Mouse (Mus musculus) neural tube, embryonic 10.5 days (tissue): Measurements from ENCODE around the gene Ss18l2.

ENCODE experiments used
- DNase-seq: peaks from one replicate; pipeline ENCODE4 v3.0.0-alpha.2; 2017; ENCODE audit warnings: low spot score; ENCODE audit errors: extremely low spot score

Ss18l2 gene

DNA sequence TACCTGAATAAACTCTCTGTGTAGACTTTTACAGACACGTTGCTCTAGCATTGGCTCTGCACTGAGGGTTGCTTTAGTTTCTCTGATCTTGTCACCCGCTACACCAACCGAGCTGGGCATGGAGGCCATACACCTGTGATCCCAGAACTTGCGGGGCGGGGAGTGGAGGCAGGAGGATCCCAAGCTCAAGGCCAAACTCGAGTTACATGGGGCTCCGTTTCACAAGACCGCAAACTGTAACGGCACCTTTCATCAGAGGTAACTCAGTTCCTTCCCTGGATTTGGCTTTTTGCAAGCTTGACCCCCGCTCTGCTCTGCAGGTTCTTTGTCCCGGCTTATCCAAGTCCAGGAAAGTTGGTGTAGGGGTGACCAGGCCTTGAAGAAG is 5.9 kb upstream of the Ss18l2 start:
- DNase-seq: no peak

DNA sequence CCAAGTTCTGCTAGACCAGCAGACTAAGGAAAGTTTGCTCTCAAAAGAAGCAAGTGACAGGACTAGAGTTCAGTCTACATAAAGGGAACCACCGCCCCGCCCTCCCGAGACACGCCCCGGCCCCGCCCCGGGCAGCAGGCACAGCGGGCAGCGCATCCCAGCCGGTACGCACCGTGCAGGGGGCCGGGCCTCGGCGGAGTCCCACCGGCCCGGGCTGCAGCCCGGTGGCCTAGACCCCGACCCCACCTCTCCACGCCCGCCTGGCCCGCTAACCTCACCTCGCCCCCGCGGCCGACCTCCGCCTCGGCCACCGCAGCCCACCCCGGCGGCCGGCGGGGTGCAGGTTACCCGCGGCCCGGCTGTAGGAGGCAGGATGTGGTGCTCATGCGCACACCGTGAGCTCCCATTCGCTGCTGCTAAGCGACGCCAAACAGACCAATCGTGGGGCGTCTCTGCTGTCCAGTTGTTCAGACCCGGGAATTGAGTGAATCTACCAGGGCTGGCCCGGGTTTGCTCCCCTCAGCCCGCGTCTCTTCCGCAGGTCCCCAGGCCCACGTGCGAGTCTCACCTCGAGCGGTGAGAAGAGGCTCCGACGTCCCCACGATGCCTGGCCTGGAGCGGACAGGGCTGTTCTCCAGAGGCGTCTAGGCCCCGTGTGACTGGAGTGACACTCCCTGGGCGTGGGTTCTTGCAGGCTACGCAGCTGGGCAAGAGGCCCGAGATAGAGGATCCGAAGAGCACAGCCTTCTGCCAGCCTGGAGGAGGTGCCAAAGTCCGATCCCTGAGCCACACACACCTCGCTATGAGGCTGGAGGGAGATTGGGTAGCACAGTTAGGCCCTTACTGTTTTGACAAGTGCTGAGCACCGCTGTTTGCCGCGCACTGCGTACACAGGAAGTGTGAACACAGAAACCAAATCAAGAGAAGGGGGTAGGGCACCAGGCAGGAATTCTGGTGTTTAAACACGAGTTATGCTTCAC is 5.2 kb upstream of the Ss18l2 start, which contains the start of gene Sec22c:
Gene Sec22c (minus strand): TSS at position 845 of the 980 bp plus-strand sequence.
- DNase-seq: peak; percentile 90

- DNase-seq: no peak
Measured at GRCm38 (mm10) chr9:121706029-121706675, 4.0 kb upstream of the Ss18l2 start.

- no peak for DNase-seq
Measured at GRCm38 (mm10) chr9:121707801-121708200, 2.3 kb upstream of the Ss18l2 start.

GRCm38 (mm10) chr9:121708506-121709486 is 1.3 kb upstream of the Ss18l2 start:
- DNase-seq: no peak

DNA sequence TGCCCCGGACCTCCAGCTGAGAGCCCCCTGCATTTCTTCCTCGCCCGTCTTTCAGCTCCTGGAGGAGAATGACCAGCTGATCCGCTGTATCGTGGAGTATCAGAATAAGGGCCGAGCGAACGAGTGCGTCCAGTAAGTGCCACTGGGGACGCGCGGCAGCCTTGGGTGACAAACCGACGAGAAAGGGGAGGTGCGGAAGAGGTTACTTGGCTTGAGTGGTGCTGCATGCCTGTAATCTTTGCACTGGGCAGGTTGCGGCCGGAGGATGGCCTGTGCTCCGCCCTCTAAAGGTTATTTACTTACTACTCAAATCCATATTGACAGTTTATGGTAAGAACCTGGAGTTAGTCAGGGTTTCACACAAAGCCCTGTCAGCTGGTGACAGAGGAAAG is 451 bp downstream of the Ss18l2 start:
- DNase-seq: no peak

DNA sequence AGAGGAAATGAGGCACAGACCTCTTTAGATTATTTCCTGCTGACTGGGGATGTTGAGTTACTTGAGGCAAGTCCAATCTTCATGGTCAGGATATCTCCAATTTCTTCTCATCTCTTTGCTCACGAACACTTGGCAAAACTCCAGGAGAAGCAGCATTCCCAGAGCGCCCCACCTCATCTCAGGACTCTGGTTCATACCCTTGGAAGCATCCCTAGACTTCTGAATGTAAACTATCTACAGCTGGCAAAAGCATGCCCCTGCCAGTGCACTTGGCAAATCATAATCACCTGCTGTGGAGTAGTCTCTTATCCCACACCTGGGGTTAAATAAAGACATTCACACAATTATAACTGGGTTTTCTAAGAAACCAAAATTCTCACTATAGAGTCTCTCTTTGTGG is 6.9 kb downstream of the Ss18l2 start:
- no peak for DNase-seq

DNA sequence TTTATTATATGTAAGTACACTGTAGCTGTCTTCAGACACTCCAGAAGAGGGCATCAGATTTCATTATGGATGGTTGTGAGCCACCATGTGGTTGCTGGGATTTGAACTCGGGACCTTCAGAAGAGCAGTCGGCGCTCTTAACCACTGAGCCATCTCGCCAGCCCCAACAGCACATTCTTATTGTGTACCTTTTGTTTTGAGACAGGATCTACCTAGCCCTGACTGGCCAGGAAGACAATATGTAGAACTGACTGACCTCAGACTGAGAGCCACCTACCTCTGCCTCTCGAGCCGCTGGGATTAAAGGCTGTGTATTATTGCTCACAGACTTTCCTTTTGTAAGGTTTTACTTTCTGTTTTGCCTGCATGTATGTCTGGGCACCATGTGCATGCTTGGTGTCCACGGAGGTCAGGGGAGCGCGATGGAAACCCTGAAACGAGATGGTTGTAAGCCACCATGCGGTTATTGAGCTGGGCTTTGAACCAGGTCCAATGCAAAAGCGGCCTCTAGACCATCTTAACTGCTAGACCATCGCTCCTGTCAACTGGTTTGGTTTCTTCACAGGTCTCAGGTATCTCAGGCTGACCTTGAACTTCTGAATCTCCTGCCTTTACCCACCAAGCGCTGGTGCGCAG is 8.1 kb downstream of the Ss18l2 start:
- DNase-seq: no peak

DNA sequence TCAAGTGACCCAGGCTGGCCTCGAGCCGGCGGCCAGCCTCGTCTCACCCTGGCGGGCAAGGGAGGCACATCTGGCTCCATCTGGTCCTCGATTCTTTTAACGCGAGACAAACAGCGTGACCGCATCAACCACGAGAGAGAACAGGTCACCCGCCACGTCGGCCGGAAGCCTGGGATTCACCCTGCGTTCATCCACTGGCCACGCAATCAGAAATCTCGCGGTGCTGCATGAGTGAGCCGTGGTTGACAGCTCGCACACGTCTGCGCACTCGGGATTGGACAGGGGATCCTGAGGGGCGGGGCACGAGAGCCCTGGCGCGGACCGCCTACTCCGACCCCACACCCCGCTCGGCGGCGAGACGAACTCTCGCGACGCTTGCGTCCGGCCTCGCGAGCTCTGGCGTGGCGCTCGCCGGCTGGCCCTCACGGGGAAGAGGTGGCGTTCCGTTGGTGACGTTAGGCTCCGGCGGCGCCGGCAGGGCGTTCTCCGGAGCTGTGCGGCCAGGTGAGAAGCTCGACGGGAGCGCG is 8.7 kb downstream of the Ss18l2 start, which contains the start of gene Nktr:
Gene Nktr (plus strand): TSS at position 378 of the 527 bp plus-strand sequence.
- peak; percentile 94 for DNase-seq

GRCm38 (mm10) chr9:121719347-121720331 is 9.5 kb downstream of the Ss18l2 start:
- peak; percentile 85 for DNase-seq

DNA sequence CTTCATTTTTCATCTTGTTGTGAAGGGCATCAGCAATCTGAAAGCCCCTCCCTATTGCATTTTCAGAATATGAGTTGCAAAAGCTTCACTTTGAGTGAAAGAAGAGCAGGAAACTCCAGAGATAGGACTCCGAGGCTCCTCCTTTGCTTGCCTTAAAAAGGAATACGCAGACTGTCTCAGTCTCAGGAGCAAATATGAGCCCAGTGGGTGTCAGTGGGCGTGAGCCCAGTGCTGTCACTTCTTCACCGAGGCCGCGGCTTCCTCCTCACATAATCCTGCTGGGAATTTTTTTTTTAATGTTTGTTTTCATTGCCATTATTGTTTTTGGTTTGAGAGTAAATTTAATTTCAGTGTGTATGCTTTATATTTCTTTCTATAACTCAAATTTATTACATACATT is 30.4 kb downstream of the Ss18l2 start:
- no peak for DNase-seq

GRCm38 (mm10) chr9:121741168-121741567 is 31.0 kb downstream of the Ss18l2 start:
- no peak for DNase-seq

DNA sequence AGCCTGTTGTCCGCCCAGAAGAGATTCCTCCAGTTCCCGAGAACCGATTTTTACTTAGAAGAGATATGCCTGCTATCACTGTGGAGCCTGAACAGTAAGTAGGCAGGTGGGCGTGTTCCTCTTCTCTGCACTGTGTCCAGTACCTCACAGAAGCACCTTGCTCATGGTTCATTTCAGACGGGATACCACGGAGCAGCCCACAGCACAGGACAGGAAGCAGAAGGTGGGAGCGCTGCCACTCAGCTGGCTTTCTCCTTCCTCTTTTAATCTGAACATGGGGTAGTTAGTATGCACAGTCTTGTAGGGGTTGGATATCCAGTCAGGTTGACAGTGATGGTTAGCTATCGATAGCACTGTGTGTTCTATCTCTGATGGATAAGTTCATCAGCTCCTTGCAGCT is 33.9 kb downstream of the Ss18l2 start:
- DNase-seq: no peak

DNA sequence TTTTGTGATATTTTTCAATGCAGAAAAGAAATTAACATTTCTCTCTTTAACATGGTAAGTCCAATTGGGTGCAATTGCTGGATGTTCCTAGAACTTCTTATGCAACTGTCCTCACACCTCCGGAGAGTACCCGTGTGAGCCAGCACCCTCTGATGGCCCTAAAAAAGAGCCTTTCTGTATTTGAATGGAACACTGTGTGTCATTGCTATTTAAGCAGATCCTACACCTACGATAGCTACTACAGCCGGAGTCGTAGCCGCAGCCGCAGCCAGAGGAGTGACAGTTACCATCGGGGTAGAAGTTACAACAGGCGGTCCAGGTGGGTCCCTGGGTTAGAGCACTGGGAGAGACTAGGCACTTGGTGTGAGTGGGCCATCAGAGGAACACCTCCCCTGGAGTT is 42.6 kb downstream of the Ss18l2 start:
- no peak for DNase-seq

GRCm38 (mm10) chr9:121754624-121755023 is 44.5 kb downstream of the Ss18l2 start:
- DNase-seq: no peak

DNA sequence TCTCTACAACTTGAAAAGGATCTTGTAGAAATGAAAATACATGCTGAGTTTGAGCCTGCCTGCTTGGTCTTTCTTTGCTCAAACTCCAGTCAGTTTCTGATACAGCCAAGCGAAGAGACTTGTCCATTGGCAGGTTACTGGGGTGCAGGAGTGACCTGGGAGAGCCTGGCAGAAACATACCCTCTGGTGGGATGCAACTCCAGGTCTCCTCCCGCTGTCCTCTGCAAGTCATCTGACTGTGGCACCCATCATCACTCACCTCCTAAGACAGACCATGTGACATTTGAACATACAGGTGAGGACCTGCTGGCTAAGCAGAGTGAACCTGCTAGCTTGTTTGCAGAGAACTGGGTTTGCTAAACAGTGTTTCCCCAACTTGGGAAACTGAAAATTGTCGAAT is 46.7 kb downstream of the Ss18l2 start:
- peak; percentile 11 for DNase-seq

GRCm38 (mm10) chr9:121757432-121757831 is 47.3 kb downstream of the Ss18l2 start:
- DNase-seq: peak; percentile 32

DNA sequence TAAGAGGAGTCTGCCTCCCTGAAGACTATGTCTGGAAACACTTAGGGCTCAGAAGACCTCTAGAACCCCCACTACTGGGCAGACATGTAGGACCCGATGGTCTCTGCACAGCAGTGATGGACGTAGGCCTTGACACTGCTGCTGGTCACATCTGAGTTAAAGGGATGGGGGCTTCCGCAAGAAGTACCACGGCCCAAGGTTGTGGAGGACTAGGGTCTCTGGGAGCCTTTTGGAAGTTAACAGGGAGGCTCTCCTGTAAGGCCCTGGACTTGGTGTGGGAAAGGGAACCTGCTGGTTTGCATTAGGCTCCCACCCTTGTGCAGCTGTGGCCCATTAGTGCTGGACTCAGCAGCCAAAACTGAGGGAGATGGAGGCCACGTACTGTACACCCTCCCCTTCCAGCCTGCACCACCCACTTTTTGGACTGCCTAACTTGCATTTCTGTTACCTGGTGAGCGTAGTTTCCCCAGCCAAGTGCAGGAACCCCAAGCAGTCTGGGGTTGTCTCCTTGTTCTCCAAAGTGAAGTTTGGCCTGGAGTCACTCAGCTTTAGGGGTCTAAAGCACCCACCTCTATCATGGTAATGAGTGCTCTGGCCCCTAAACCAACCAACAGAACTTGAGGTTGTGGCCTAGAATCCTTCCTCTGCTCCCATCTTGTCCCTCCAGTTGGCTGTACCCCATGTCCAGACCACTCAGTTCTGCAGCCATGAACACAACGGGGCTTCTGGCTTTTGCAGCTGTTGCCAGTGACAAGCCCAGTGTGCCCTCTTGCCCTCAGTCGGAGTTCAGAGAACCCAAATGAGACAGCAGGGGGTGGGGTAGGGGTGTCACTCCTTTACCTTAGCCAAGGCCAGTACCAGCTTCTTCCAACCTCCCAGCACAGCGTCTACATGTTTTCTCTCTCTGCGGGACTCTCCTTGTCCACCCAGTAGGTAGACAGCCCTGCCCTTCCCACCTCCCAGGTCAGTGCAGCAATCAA is 48.0 kb downstream of the Ss18l2 start:
- peak; percentile 43 for DNase-seq
